In genomic region chr4:117094626-117095361, GRCm38 (mm10) we compare ENCODE assay signal across 12 mouse cellular contexts. TPM values are rescaled to one million over a fixed set of nuclear protein-coding genes. Genes with fewer than 3 reads are reported as not detected.
A peak's percentile ranks its signal among the peaks of the same experiment; 100 is the strongest.
DNase-seq lines count a peak whose midpoint lies in the region; ATAC-seq and TF ChIP-seq lines count a peak whose summit lies in the region.
"Had no signal": no experiment of that assay in that cellular context is flagged by ENCODE, and none has a peak within 500 bp of the region (broad histone marks: within the 10 kb centered on the region; RNA-seq: fewer than 3 reads in every experiment).

No protein-coding gene starts in this region.

- peak overlapping the region; percentile 84 for H3K27ac ChIP-seq in lung, embryonic 15.5 days
- peak overlapping the region; percentile 80; the same call in 1 of the 2 replicates for H3K27ac ChIP-seq in kidney, embryonic 14.5 days (ENCODE audit: low read depth, low read length)
- no peak overlapping the region for H3K27ac ChIP-seq in forebrain, embryonic 13.5 days
- H3K27ac ChIP-seq: liver, embryonic 15.5 days had no signal

- peak; percentile 53 for DNase-seq in adrenal gland, adult 2 months
- DNase-seq in adrenal gland, adult 18-20 months (ENCODE audit: low spot score in 2 of 2): no peak
- DNase-seq in lung, adult 2 months: no peak
- DNase-seq in skeletal muscle tissue, adult 2 months (ENCODE audit: low read depth, low spot score): peak; percentile 24
- DNase-seq in testis, postnatal 14 days (ENCODE audit: low spot score): no peak

- H3K4me3 ChIP-seq in lung, embryonic 15.5 days: no peak overlapping the region
- no peak overlapping the region for H3K4me3 ChIP-seq in lung, adult 2 months (replicated peaks; ENCODE audit: extremely low read depth, low read depth, low read length)
- 0 out of 2 replicates have a peak overlapping the region, but pooled peaks have one; percentile 59 for H3K4me3 ChIP-seq in kidney, embryonic 14.5 days (ENCODE audit: low read length)
- H3K4me3 ChIP-seq in forebrain, embryonic 13.5 days: no peak overlapping the region

- no peak overlapping the region for H3K9ac ChIP-seq in lung, embryonic 15.5 days
- H3K9ac ChIP-seq in kidney, embryonic 14.5 days (ENCODE audit: low read depth, low read length): no peak overlapping the region
- no peak overlapping the region for H3K9ac ChIP-seq in forebrain, embryonic 13.5 days
- H3K9ac ChIP-seq: liver, embryonic 15.5 days had no signal

- no peaks in the 10 kb centered on the region for H3K27me3 ChIP-seq in lung, embryonic 15.5 days
- no peaks in the 10 kb centered on the region for H3K27me3 ChIP-seq in kidney, embryonic 14.5 days (ENCODE audit: control insufficient read depth, insufficient read depth, low read length)
- H3K27me3 ChIP-seq in forebrain, embryonic 13.5 days: peaks cover 9% of the 10 kb centered on the region

- no peaks in the 10 kb centered on the region for H3K36me3 ChIP-seq in lung, embryonic 15.5 days
- H3K36me3 ChIP-seq in kidney, embryonic 14.5 days (ENCODE audit: control insufficient read depth, insufficient read depth, low read length): peaks cover under 1% of the 10 kb centered on the region; the same call in 1 of the 2 replicates
- no peaks in the 10 kb centered on the region for H3K36me3 ChIP-seq in forebrain, embryonic 13.5 days (ENCODE audit: poor library complexity, severe bottlenecking)
- H3K36me3 ChIP-seq: liver, embryonic 15.5 days had no signal

- no peaks in the 10 kb centered on the region for H3K9me3 ChIP-seq in lung, embryonic 15.5 days
- H3K9me3 ChIP-seq in kidney, embryonic 14.5 days (ENCODE audit: control insufficient read depth, low read length): no peaks in the 10 kb centered on the region
- no peaks in the 10 kb centered on the region for H3K9me3 ChIP-seq in forebrain, embryonic 13.5 days (replicated peaks)
- H3K9me3 ChIP-seq: liver, embryonic 15.5 days; megakaryocyte, embryonic 14.5 days had no signal

- TF ChIP-seq CTCF in lung, adult 2 months (IDR thresholded peaks at IDR 0.05; ENCODE audit: insufficient read depth, low read length): no peak

- peak overlapping the region; percentile 93; the same call in 1 of the 2 replicates for H3K4me2 ChIP-seq in lung, embryonic 15.5 days
- H3K4me2 ChIP-seq in kidney, embryonic 14.5 days (replicated peaks; ENCODE audit: low read depth, low read length): no peak overlapping the region
- no peak overlapping the region for H3K4me2 ChIP-seq in forebrain, embryonic 13.5 days

- peaks cover 43% of the 10 kb centered on the region for H3K4me1 ChIP-seq in lung, embryonic 15.5 days
- peaks cover 2% of the 10 kb centered on the region; the same call in 1 of the 2 replicates for H3K4me1 ChIP-seq in lung, adult 2 months (ENCODE audit: control insufficient read depth, insufficient read depth, low read length)
- peaks cover 29% of the 10 kb centered on the region for H3K4me1 ChIP-seq in kidney, embryonic 14.5 days (ENCODE audit: control insufficient read depth, insufficient read depth, low read length)
- peaks cover 33% of the 10 kb centered on the region for H3K4me1 ChIP-seq in forebrain, embryonic 13.5 days

- no peak for ATAC-seq in lung, embryonic 15.5 days (ENCODE audit: borderline replicate concordance, extremely low read depth, low FRiP score, low TSS enrichment)
- no peak for ATAC-seq in kidney, embryonic 14.5 days (ENCODE audit: low FRiP score, low TSS enrichment)
- no peak for ATAC-seq in forebrain, embryonic 13.5 days

- WGBS in lung, embryonic 15.5 days: 52% methylated on average over 3 of the region's 3 CpGs
- 74% methylated on average over 3 of the region's 3 CpGs for WGBS in lung, adult 2 months
- WGBS in kidney, embryonic 14.5 days: 52% methylated on average over 3 of the region's 3 CpGs
- WGBS in forebrain, embryonic 13.5 days: 81% methylated on average over 3 of the region's 3 CpGs

- TF ChIP-seq POLR2A in lung, adult 2 months (IDR thresholded peaks at IDR 0.05; ENCODE audit: borderline replicate concordance, extremely low read depth, low read depth, low read length): no peak

RNA-seq across cellular contexts. Expression of gene Ptch2, which starts 1.1 kb away (rescaled TPM):
- total RNA-seq in adrenal gland, adult 2 months (2021): 1 to 10 TPM; 2.8 to 6.5 TPM
- polyA plus RNA-seq in adrenal gland, adult 2 months (2012; rRNA removed): 24.4 and 25.1 TPM in 2 replicates
- total RNA-seq in adrenal gland, adult 18-20 months (2021): 1 to 10 TPM; 2.2 to 2.6 TPM
- polyA plus RNA-seq in lung, embryonic 15.5 days (2015; fragmentation: Nextera tagmentation; extraction: Ambion mirVana): 7.1 and 7.9 TPM in 2 replicates
- polyA plus RNA-seq in lung, adult 2 months (2012; rRNA removed): 8.3 and 8.8 TPM in 2 replicates
- polyA plus RNA-seq in kidney, embryonic 14.5 days (2014; fragmentation: Nextera tagmentation; extraction: Ambion mirVana): 6.0 and 7.6 TPM in 2 replicates
- 4.0 and 5.8 TPM in 2 replicates for polyA plus RNA-seq in forebrain, embryonic 13.5 days (2015; fragmentation: Nextera tagmentation; extraction: Ambion mirVana)

RNA-seq across cellular contexts. Expression of gene Btbd19, which starts 30.7 kb away (rescaled TPM):
- total RNA-seq in adrenal gland, adult 2 months (2021): 1 to 10 TPM; 8.0 to 9.7 TPM
- 6.0 and 7.4 TPM in 2 replicates for polyA plus RNA-seq in adrenal gland, adult 2 months (2012; rRNA removed)
- total RNA-seq in adrenal gland, adult 18-20 months (2021): 10 to 100 TPM in 1 of 2 experiments, 1 to 10 TPM in 1; 9.1 to 11.0 TPM
- polyA plus RNA-seq in lung, embryonic 15.5 days (2015; fragmentation: Nextera tagmentation; extraction: Ambion mirVana): 5.9 and 6.8 TPM in 2 replicates
- 12.1 and 13.7 TPM in 2 replicates for polyA plus RNA-seq in lung, adult 2 months (2012; rRNA removed)
- polyA plus RNA-seq in kidney, embryonic 14.5 days (2014; fragmentation: Nextera tagmentation; extraction: Ambion mirVana): 6.2 TPM in 2 replicates
- polyA plus RNA-seq in forebrain, embryonic 13.5 days (2015; fragmentation: Nextera tagmentation; extraction: Ambion mirVana): 3.1 and 3.9 TPM in 2 replicates

RNA-seq across cellular contexts. Expression of gene Tctex1d4, which starts 31.8 kb away (rescaled TPM):
- total RNA-seq in adrenal gland, adult 2 months (2021): not detected
- 0.45 TPM in 1 of 2 replicates, not detected in the other for polyA plus RNA-seq in adrenal gland, adult 2 months (2012; rRNA removed)
- not detected for total RNA-seq in adrenal gland, adult 18-20 months (2021)
- polyA plus RNA-seq in lung, embryonic 15.5 days (2015; fragmentation: Nextera tagmentation; extraction: Ambion mirVana): 0.50 and 1.0 TPM in 2 replicates
- polyA plus RNA-seq in lung, adult 2 months (2012; rRNA removed): 58.9 and 61.4 TPM in 2 replicates
- polyA plus RNA-seq in kidney, embryonic 14.5 days (2014; fragmentation: Nextera tagmentation; extraction: Ambion mirVana): not detected in 2 replicates
- polyA plus RNA-seq in forebrain, embryonic 13.5 days (2015; fragmentation: Nextera tagmentation; extraction: Ambion mirVana): 0.40 TPM in 1 of 2 replicates, not detected in the other
- total RNA-seq: adrenal gland, postnatal 25 days; granulocyte monocyte progenitor cell, adult 5-6 weeks had no signal

RNA-seq across cellular contexts. Expression of gene Plk3, which starts 39.0 kb away (rescaled TPM):
- 10 to 100 TPM in 1 of 2 experiments, 1 to 10 TPM in 1; 8.4 to 23.6 TPM for total RNA-seq in adrenal gland, adult 2 months (2021)
- polyA plus RNA-seq in adrenal gland, adult 2 months (2012; rRNA removed): 11.3 and 11.5 TPM in 2 replicates
- 10 to 100 TPM; 14.1 to 42.2 TPM for total RNA-seq in adrenal gland, adult 18-20 months (2021)
- polyA plus RNA-seq in lung, embryonic 15.5 days (2015; fragmentation: Nextera tagmentation; extraction: Ambion mirVana): 3.1 and 4.1 TPM in 2 replicates
- polyA plus RNA-seq in lung, adult 2 months (2012; rRNA removed): 19.4 and 20.4 TPM in 2 replicates
- polyA plus RNA-seq in kidney, embryonic 14.5 days (2014; fragmentation: Nextera tagmentation; extraction: Ambion mirVana): 2.4 and 2.9 TPM in 2 replicates
- polyA plus RNA-seq in forebrain, embryonic 13.5 days (2015; fragmentation: Nextera tagmentation; extraction: Ambion mirVana): 11.4 and 12.0 TPM in 2 replicates

Comparison
In these comparisons a context has a peak if more than half of its experiments do, and no peak if none do; other contexts are left out.
1. DNase-seq: peak in adrenal gland, adult 2 months (single experiment) and skeletal muscle tissue, adult 2 months (single experiment); none in adrenal gland, adult 18-20 months (0 of 2), lung, adult 2 months (single experiment) and testis, postnatal 14 days (single experiment).
2. RNA of gene Tctex1d4, which starts 31.8 kb away (polyA plus RNA-seq): 58.9 to 61.4 TPM in lung, adult 2 months; 0.50 to 1.0 TPM in lung, embryonic 15.5 days, not detected in kidney, embryonic 14.5 days, 0.40 TPM in forebrain, embryonic 13.5 days and 0.45 TPM in adrenal gland, adult 2 months; every median in the first group is over 10 times any median in the second.